20 mouse cellular contexts compared by ENCODE assay signal in genomic region chr6:67165091-67165490, GRCm38 (mm10).
"Had no signal": no experiment of that assay in that cellular context is flagged by ENCODE, and none has a peak within 500 bp of the region (broad histone marks: within the 10 kb centered on the region; RNA-seq: fewer than 3 reads in every experiment).

No protein-coding gene starts in this region.

- H3K36me3 ChIP-seq: midbrain, embryonic 12.5 days; midbrain, embryonic 15.5 days; neural tube, embryonic 12.5 days; neural tube, embryonic 15.5 days; stomach, embryonic 15.5 days had no signal

- H3K4me2 ChIP-seq: lung, embryonic 14.5 days; midbrain, embryonic 12.5 days; midbrain, embryonic 15.5 days; neural tube, embryonic 12.5 days; neural tube, embryonic 15.5 days; stomach, embryonic 15.5 days had no signal

- H3K4me1 ChIP-seq: midbrain, embryonic 12.5 days; midbrain, embryonic 15.5 days; neural tube, embryonic 12.5 days had no signal

- H3K9ac ChIP-seq: lung, embryonic 14.5 days; midbrain, embryonic 12.5 days; midbrain, embryonic 15.5 days; neural tube, embryonic 12.5 days; neural tube, embryonic 15.5 days; stomach, embryonic 15.5 days had no signal

- DNase-seq: kidney, adult 2 months; kidney, postnatal 25 days; layer of hippocampus, postnatal 36 days; lung, embryonic 14.5 days; right cerebral cortex, adult 18-20 months; right cerebral cortex, postnatal 14 days; spleen, adult 18-20 months; thymus, adult 2 months; thymus, postnatal 14 days; thymus, postnatal 4 days had no signal

- H3K9me3 ChIP-seq: midbrain, embryonic 12.5 days; midbrain, embryonic 15.5 days; neural tube, embryonic 12.5 days; neural tube, embryonic 15.5 days; stomach, embryonic 15.5 days had no signal

- H3K4me3 ChIP-seq: left cerebral cortex, adult 2 months; midbrain, embryonic 12.5 days; midbrain, embryonic 15.5 days; neural tube, embryonic 12.5 days; neural tube, embryonic 15.5 days; stomach, embryonic 15.5 days had no signal

- H3K27ac ChIP-seq: kidney, postnatal 0 days; left cerebral cortex, adult 2 months; macrophage; midbrain, embryonic 12.5 days; midbrain, embryonic 15.5 days; neural tube, embryonic 12.5 days; neural tube, embryonic 15.5 days; stomach, embryonic 15.5 days had no signal

- ATAC-seq: intestine, embryonic 16.5 days; lung, postnatal 0 days; midbrain, embryonic 15.5 days had no signal

- H3K27me3 ChIP-seq: midbrain, embryonic 12.5 days; midbrain, embryonic 15.5 days; neural tube, embryonic 12.5 days; neural tube, embryonic 15.5 days; stomach, embryonic 15.5 days had no signal
